Mouse (Mus musculus): ENCODE results near the gene Hist1h3g. TPM values are rescaled to one million over a fixed set of nuclear protein-coding genes. Genes with fewer than 3 reads are reported as not detected.
A peak's percentile ranks its signal among the peaks of the same experiment; 100 is the strongest.

Gene Hist1h3g
- polyA plus RNA-seq, 1 experiment: 5.5 TPM

- Histone ChIP-seq H3K79me2 (ENCODE audit: control insufficient read depth, insufficient read depth) (no peaks in the 10 kb centered on the region), H3K27me3 (ENCODE audit: control insufficient read depth, insufficient read depth, insufficient read length) (no peaks in the 10 kb centered on the region), H3K4me3 (ENCODE audit: insufficient read depth, poor library complexity, severe bottlenecking) (peak overlapping the region; percentile 22), H3K36me3 (ENCODE audit: control insufficient read depth, insufficient read depth) (no peaks in the 10 kb centered on the region), H3K79me3 (ENCODE audit: low read depth) (no peaks in the 10 kb centered on the region), H3ac (ENCODE audit: control insufficient read depth, insufficient read length, low read depth) (no peak overlapping the region)
- TF ChIP-seq MYOG (IDR thresholded peaks at IDR 0.05; ENCODE audit: control insufficient read depth, extremely low read depth, insufficient read length) (no peak), MAX (IDR thresholded peaks at IDR 0.05) (no peak), MYOD1 (IDR thresholded peaks at IDR 0.05; ENCODE audit: control insufficient read depth, insufficient read length, low read depth) (no peak), USF1 (IDR thresholded peaks at IDR 0.05; ENCODE audit: low read depth) (no peak), CEBPB (IDR thresholded peaks at IDR 0.05; ENCODE audit: low read depth) (no peak), CTCF (IDR thresholded peaks at IDR 0.05; ENCODE audit: control insufficient read depth, insufficient read depth, insufficient read length) (no peak), FOSL1 (IDR thresholded peaks at IDR 0.05; ENCODE audit: insufficient read depth, low read length, poor library complexity, severe bottlenecking) (no peak)
Measured at GRCm38 (mm10) chr13:23582219-23583056, 47.2 kb downstream of the Hist1h3g start.

- Histone ChIP-seq H3K79me3 (ENCODE audit: low read depth) (no peaks in the 10 kb centered on the region), H3ac (ENCODE audit: control insufficient read depth, insufficient read length, low read depth) (peak overlapping the region; percentile 55), H3K4me3 (ENCODE audit: insufficient read depth, poor library complexity, severe bottlenecking) (no peak overlapping the region), H3K27me3 (ENCODE audit: control insufficient read depth, insufficient read depth, insufficient read length) (no peaks in the 10 kb centered on the region), H3K36me3 (ENCODE audit: control insufficient read depth, insufficient read depth) (no peaks in the 10 kb centered on the region), H3K79me2 (ENCODE audit: control insufficient read depth, insufficient read depth) (no peaks in the 10 kb centered on the region)
- no peak for TF ChIP-seq CTCF (IDR thresholded peaks at IDR 0.05; ENCODE audit: control insufficient read depth, insufficient read depth, insufficient read length)
- no peak for TF ChIP-seq MAX (IDR thresholded peaks at IDR 0.05)
- no peak for TF ChIP-seq CEBPB (IDR thresholded peaks at IDR 0.05; ENCODE audit: low read depth)
- TF ChIP-seq FOSL1 (IDR thresholded peaks at IDR 0.05; ENCODE audit: insufficient read depth, low read length, poor library complexity, severe bottlenecking): no peak
- TF ChIP-seq MYOD1 (IDR thresholded peaks at IDR 0.05; ENCODE audit: control insufficient read depth, insufficient read length, low read depth): no peak
- TF ChIP-seq USF1 (IDR thresholded peaks at IDR 0.05; ENCODE audit: low read depth): no peak
- TF ChIP-seq MYOG (IDR thresholded peaks at IDR 0.05; ENCODE audit: control insufficient read depth, extremely low read depth, insufficient read length): no peak
Measured at GRCm38 (mm10) chr13:23583387-23584068, 48.3 kb downstream of the Hist1h3g start.

GRCm38 (mm10) chr13:23584331-23584730 is 49.1 kb downstream of the Hist1h3g start:
- TF ChIP-seq USF1 (IDR thresholded peaks at IDR 0.05; ENCODE audit: low read depth) (no peak), MYOD1 (IDR thresholded peaks at IDR 0.05; ENCODE audit: control insufficient read depth, insufficient read length, low read depth) (no peak), MAX (IDR thresholded peaks at IDR 0.05) (no peak), MYOG (IDR thresholded peaks at IDR 0.05; ENCODE audit: control insufficient read depth, extremely low read depth, insufficient read length) (no peak), CTCF (IDR thresholded peaks at IDR 0.05; ENCODE audit: control insufficient read depth, insufficient read depth, insufficient read length) (no peak), FOSL1 (IDR thresholded peaks at IDR 0.05; ENCODE audit: insufficient read depth, low read length, poor library complexity, severe bottlenecking) (no peak), CEBPB (IDR thresholded peaks at IDR 0.05; ENCODE audit: low read depth) (no peak)
- H3K79me3 ChIP-seq (ENCODE audit: low read depth): no peaks in the 10 kb centered on the region
- no peaks in the 10 kb centered on the region for H3K27me3 ChIP-seq (ENCODE audit: control insufficient read depth, insufficient read depth, insufficient read length)
- H3K36me3 ChIP-seq (ENCODE audit: control insufficient read depth, insufficient read depth): no peaks in the 10 kb centered on the region
- H3K79me2 ChIP-seq (ENCODE audit: control insufficient read depth, insufficient read depth): no peaks in the 10 kb centered on the region
- peak overlapping the region; percentile 27 for H3K4me3 ChIP-seq (ENCODE audit: insufficient read depth, poor library complexity, severe bottlenecking)
- H3ac ChIP-seq (ENCODE audit: control insufficient read depth, insufficient read length, low read depth): peak overlapping the region; percentile 14

GRCm38 (mm10) chr13:23585029-23585441 is 49.8 kb downstream of the Hist1h3g start:
- no peaks in the 10 kb centered on the region for H3K27me3 ChIP-seq (ENCODE audit: control insufficient read depth, insufficient read depth, insufficient read length)
- no peaks in the 10 kb centered on the region for H3K79me2 ChIP-seq (ENCODE audit: control insufficient read depth, insufficient read depth)
- no peaks in the 10 kb centered on the region for H3K36me3 ChIP-seq (ENCODE audit: control insufficient read depth, insufficient read depth)
- H3ac ChIP-seq (ENCODE audit: control insufficient read depth, insufficient read length, low read depth): peak overlapping the region; percentile 82
- no peaks in the 10 kb centered on the region for H3K79me3 ChIP-seq (ENCODE audit: low read depth)
- TF ChIP-seq MAX (IDR thresholded peaks at IDR 0.05) (no peak), USF1 (IDR thresholded peaks at IDR 0.05; ENCODE audit: low read depth) (no peak), CEBPB (IDR thresholded peaks at IDR 0.05; ENCODE audit: low read depth) (no peak), MYOG (IDR thresholded peaks at IDR 0.05; ENCODE audit: control insufficient read depth, extremely low read depth, insufficient read length) (no peak), MYOD1 (IDR thresholded peaks at IDR 0.05; ENCODE audit: control insufficient read depth, insufficient read length, low read depth) (no peak), CTCF (IDR thresholded peaks at IDR 0.05; ENCODE audit: control insufficient read depth, insufficient read depth, insufficient read length) (no peak)
- H3K4me3 ChIP-seq (ENCODE audit: insufficient read depth, poor library complexity, severe bottlenecking): peak overlapping the region; percentile 27

Small RNA genes within 50 kb of the gene (microRNA-seq; reads per million reads assigned to microRNA genes)
- not detected for gene Gm44297 (ENCODE audit: borderline microRNAs expressed)
- not detected for gene Gm44359 (ENCODE audit: borderline microRNAs expressed)
- gene Gm44394 (ENCODE audit: borderline microRNAs expressed): not detected
- gene n-TStga1 (ENCODE audit: borderline microRNAs expressed): 0.68 reads per million, percentile 14 among the genes with 10 or more reads in this experiment

Other genes with a start within 250 kb of the Hist1h3g start
- gene Zfp322a, start 166.2 kb upstream of the Hist1h3g start, polyA plus RNA-seq (2012; fragmentation: generic; extraction: Trizol): 2.1 TPM
- gene Abt1, start 111.6 kb upstream of the Hist1h3g start, polyA plus RNA-seq (2012; fragmentation: generic; extraction: Trizol): 11.2 TPM
- not detected for gene Btn1a1, start 69.5 kb upstream of the Hist1h3g start, polyA plus RNA-seq (2012; fragmentation: generic; extraction: Trizol)
- gene Btn2a2, start 46.6 kb upstream of the Hist1h3g start, polyA plus RNA-seq (2012; fragmentation: generic; extraction: Trizol): 0.07 TPM
- 6.9 TPM for gene Hist1h4h, start 4.4 kb upstream of the Hist1h3g start, polyA plus RNA-seq (2012; fragmentation: generic; extraction: Trizol)
- 98.1 TPM for gene Hist1h2af, start 1.5 kb upstream of the Hist1h3g start, polyA plus RNA-seq (2012; fragmentation: generic; extraction: Trizol)
- gene Hist1h2bh, start 8.0 kb downstream of the Hist1h3g start, polyA plus RNA-seq (2012; fragmentation: generic; extraction: Trizol): 1.2 TPM
- gene Hist1h3f, start 8.6 kb downstream of the Hist1h3g start, polyA plus RNA-seq (2012; fragmentation: generic; extraction: Trizol): 1.2 TPM
- gene Hist1h4f, start 16.2 kb downstream of the Hist1h3g start, polyA plus RNA-seq (2012; fragmentation: generic; extraction: Trizol): 7.4 TPM
- 0.25 TPM for gene Hist1h1d, start 17.8 kb downstream of the Hist1h3g start, polyA plus RNA-seq (2012; fragmentation: generic; extraction: Trizol)
- gene Hist1h3e, start 26.9 kb downstream of the Hist1h3g start, polyA plus RNA-seq (2012; fragmentation: generic; extraction: Trizol): 2.8 TPM
- gene Hist1h2ae, start 35.8 kb downstream of the Hist1h3g start, polyA plus RNA-seq (2012; fragmentation: generic; extraction: Trizol): 12.6 TPM
- gene Hist1h2bg, start 36.0 kb downstream of the Hist1h3g start, polyA plus RNA-seq (2012; fragmentation: generic; extraction: Trizol): 9.9 TPM
- gene Hist1h2bf, start 38.8 kb downstream of the Hist1h3g start, polyA plus RNA-seq (2012; fragmentation: generic; extraction: Trizol): 4.5 TPM
- gene Hist1h2ad, start 39.0 kb downstream of the Hist1h3g start, polyA plus RNA-seq (2012; fragmentation: generic; extraction: Trizol): 0.73 TPM
- 1.9 TPM for gene Hist1h3d, start 40.3 kb downstream of the Hist1h3g start, polyA plus RNA-seq (2012; fragmentation: generic; extraction: Trizol)
- 2.8 TPM for gene Hist1h4d, start 46.2 kb downstream of the Hist1h3g start, polyA plus RNA-seq (2012; fragmentation: generic; extraction: Trizol)
- 0.98 TPM for gene Hist1h2be, start 85.7 kb downstream of the Hist1h3g start, polyA plus RNA-seq (2012; fragmentation: generic; extraction: Trizol)
- gene Hist1h1e, start 87.1 kb downstream of the Hist1h3g start, polyA plus RNA-seq (2012; fragmentation: generic; extraction: Trizol): 1.2 TPM
- gene Hist1h2ac, start 148.5 kb downstream of the Hist1h3g start, polyA plus RNA-seq (2012; fragmentation: generic; extraction: Trizol): 0.54 TPM
- gene Hist1h2bc, start 148.8 kb downstream of the Hist1h3g start, polyA plus RNA-seq (2012; fragmentation: generic; extraction: Trizol): 16.8 TPM
- gene Hist1h1t, start 160.4 kb downstream of the Hist1h3g start, polyA plus RNA-seq (2012; fragmentation: generic; extraction: Trizol): not detected
- gene Hist1h4c, start 163.0 kb downstream of the Hist1h3g start, polyA plus RNA-seq (2012; fragmentation: generic; extraction: Trizol): 0.62 TPM
- 0.91 TPM for gene Hfe, start 175.4 kb downstream of the Hist1h3g start, polyA plus RNA-seq (2012; fragmentation: generic; extraction: Trizol)
- gene Hist1h1c, start 203.4 kb downstream of the Hist1h3g start, polyA plus RNA-seq (2012; fragmentation: generic; extraction: Trizol): 45.9 TPM
- 6.1 TPM for gene Hist1h3c, start 210.2 kb downstream of the Hist1h3g start, polyA plus RNA-seq (2012; fragmentation: generic; extraction: Trizol)
- gene Hist1h2bb, start 211.3 kb downstream of the Hist1h3g start, polyA plus RNA-seq (2012; fragmentation: generic; extraction: Trizol): 2.8 TPM
- gene Hist1h2ab, start 215.7 kb downstream of the Hist1h3g start, polyA plus RNA-seq (2012; fragmentation: generic; extraction: Trizol): 9.3 TPM
- gene Hist1h3b, start 216.8 kb downstream of the Hist1h3g start, polyA plus RNA-seq (2012; fragmentation: generic; extraction: Trizol): 2.0 TPM
- gene Hist1h4b, start 221.6 kb downstream of the Hist1h3g start, polyA plus RNA-seq (2012; fragmentation: generic; extraction: Trizol): 16.8 TPM
- gene Hist1h4a, start 225.8 kb downstream of the Hist1h3g start, polyA plus RNA-seq (2012; fragmentation: generic; extraction: Trizol): 6.8 TPM
- gene Hist1h3a, start 227.0 kb downstream of the Hist1h3g start, polyA plus RNA-seq (2012; fragmentation: generic; extraction: Trizol): 2.4 TPM
- gene Hist1h1a, start 228.2 kb downstream of the Hist1h3g start, polyA plus RNA-seq (2012; fragmentation: generic; extraction: Trizol): 1.5 TPM
- 0.02 TPM for gene Trim38, start 234.5 kb downstream of the Hist1h3g start, polyA plus RNA-seq (2012; fragmentation: generic; extraction: Trizol)

All from C2C12 (cell line).